Mouse (Mus musculus) ES-CJ7 (cell line): ENCODE measurements around the gene Sgk1.

ENCODE experiments used
- DNase-seq: peaks from one replicate; pipeline ENCODE4 v3.0.0; 2011; ENCODE audit warnings: low read depth, low spot score

The Sgk1 gene

DNA sequence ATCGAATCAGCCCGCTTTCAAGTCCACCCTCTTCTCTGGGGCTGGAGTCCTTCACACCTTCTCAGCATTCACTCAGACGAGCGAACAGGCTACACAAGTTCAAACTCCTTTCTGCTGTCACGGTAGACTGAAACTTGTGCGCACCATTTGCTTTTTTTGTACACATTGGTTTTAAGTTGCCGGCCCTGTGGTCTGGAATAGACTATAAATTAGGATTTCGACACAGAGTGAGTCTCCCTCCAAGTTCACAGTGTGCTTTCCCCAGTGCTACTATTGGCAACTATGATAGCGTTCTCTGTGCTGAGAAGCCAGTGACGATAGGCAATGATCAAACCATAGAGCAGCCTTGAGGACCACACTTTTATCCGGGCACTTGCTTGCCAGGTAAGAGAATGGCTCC lies 91.7 kb downstream of the Sgk1 start:
- DNase-seq, result no peak

DNA sequence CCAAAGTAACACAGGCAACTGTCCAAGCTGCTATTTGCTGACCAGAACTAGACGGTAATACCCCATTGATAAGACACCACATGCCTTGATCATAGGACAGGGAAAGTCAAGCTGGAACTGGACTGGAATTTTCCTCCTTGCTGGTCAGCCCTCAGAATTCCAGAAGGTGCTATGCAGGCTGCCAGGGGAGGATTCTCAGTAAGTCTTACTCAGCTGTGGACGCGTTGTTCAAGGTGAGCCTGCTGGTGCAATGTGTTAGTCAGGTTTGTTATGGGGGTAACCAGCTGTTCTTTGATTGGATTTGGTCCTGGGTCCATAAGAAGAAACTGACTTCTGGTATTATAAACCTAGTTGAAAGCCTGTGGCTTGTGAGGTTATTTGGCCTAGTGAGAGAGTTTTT lies 92.8 kb downstream of the Sgk1 start:
- no peak for DNase-seq

DNA sequence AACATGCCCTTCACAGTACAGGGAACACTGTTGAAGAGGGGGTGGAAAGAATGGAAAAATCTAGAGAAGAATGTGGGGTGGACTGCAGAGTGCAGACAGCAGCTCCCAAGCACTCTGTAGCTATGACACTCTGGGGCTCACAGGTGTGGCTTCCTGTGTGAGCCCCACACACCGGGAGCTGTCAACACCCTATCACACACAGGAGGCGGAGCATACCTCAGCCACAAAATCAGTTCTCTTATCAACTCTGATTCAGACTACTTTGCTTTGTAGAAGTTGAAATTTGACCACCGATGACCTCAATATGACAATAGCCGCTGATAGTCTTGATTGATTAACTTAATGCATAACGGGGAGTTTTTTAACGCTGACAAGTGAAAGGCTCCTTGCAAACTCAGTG lies 93.4 kb downstream of the Sgk1 start:
- no peak for DNase-seq

DNA sequence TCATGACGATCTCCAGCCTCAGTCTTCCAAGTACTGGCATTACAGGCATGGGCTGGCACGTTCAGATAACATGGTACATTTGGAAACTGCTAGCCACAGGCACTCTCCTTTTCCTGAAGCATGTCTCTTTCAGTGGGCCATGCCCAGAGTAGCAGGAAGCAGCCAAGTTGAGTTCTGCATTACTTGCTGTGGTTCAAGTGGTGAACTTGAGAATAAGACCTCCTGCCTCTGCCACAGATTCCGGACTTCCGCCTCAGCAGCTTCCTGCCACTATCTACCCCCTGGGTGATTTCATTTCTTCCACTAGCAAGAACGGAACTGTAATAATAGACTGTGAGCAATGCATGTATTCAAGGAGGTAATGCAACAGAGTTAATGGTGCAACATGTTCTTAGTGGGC lies 94.3 kb downstream of the Sgk1 start:
- DNase-seq, result no peak

DNA sequence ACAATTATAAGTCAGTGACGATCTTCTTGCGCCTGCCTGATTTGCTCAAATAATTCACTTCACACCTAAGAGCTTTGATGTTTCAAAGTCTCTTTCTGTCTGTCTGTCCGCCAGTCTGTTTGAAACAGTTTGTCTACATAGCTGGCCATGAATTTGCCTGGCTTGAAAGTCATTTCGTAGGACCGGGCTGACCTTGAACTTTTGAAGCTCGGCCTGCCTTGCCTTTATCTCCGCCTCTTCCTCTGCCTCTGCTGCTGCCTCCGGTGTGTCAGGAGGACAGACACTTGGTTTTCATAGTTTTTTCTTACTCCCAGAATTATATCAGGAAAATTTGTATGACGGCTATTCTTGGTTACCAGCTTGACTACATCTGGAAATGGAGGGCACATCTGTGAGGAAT lies 96.4 kb downstream of the Sgk1 start:
- peak; percentile 91 for DNase-seq

DNA sequence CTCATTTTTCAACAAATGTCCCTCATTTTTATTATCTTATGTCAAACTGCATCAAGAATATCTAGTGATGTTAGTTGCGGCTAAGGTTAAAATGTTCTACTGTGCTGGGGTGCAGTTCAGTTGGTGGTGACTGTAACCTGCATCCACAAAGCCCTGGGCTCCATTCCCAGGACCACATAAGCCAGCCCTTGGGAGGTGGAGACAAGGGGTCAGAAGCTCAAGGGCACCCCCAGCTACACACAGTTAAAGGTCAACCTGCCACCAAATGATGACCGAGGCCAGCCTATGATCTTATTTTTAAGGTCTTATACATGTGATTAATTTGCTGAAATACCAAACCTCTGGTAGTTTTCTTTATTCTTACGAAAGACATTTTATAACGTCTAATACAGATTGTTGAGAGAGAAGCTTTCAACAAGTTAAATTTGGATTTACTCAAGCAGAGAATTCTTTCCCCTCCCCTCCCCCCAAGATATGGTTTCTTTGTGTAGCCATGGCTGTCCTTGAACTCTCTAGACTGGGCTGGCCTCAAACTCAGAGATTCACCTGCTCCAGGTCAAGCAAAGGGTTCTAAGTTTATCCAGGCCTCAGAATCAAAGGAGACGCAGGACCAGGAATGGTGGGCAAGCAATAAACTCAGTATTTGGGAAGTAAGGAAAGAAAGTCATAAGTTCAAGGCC lies 97.4 kb downstream of the Sgk1 start:
- peak; percentile 78 for DNase-seq

DNA sequence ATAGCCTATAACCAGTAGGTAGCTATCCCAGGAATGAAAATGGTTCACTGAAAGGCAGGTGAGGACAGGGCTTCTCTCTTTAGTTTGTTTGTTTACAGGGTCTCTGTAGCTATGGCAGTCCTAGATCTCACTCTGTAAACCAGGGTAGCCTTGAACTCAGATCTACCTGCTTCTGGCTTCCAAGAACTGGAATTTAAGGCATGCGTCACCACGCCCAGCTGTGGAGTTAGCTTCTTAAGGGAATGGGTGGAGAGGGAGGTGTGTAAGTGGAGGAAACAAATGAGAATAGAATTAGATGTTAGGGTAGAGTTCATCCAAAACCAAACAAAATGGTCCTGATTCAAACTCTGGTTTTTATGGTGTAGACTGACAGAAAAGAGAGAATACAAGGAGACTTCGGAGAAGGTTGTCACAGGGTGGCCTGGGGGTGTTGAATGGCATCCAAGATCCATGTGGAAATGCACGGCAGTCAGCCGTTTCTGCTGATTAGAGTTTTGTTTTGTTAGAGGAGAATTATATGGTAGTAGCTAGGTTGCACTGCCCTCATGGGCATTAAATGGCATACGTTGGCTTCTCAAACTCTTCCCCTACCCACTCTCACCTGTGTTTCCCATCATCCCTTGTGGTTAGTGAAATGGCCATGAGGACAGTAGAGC lies 98.9 kb downstream of the Sgk1 start:
- peak; percentile 97 for DNase-seq

DNA sequence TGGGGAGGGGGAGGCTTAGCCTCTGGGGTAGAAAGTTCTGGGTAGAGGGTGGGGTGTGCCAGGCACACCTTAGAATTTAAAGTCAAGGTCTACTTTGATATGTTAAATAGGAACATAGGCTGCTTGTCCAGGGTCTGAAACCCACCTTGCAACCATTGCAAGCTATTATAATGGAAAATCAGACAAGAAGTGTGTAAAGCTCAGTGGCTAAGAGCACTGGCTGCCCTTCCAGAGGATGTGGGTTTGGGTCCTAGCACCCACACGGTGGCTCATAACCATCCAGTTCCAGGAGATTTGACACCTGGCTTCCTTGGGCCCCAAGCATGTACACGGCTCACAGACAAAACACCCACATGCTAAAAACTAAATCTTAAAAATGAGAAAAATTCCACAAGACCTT lies 100.3 kb downstream of the Sgk1 start:
- peak; percentile 87 for DNase-seq

DNA sequence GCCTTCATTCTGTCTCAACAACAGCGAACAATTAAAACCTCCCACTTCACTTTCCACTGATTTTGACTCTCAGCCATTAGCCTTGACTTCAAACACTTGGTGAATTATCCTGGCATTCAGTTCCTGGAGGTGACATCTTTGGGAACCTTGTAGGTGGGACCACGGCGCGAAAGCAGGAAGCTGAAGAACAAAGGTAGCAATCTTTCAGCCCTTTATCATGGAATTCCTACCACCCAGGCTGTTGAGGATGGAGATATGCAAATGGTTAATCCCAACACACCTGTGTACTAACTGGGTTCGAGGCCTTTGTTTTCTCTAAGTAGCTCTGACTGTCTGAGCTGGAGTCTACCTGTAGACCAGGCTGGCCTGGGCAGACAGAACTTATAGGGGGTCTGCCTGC lies 106.5 kb downstream of the Sgk1 start:
- peak; percentile 96 for DNase-seq

DNA sequence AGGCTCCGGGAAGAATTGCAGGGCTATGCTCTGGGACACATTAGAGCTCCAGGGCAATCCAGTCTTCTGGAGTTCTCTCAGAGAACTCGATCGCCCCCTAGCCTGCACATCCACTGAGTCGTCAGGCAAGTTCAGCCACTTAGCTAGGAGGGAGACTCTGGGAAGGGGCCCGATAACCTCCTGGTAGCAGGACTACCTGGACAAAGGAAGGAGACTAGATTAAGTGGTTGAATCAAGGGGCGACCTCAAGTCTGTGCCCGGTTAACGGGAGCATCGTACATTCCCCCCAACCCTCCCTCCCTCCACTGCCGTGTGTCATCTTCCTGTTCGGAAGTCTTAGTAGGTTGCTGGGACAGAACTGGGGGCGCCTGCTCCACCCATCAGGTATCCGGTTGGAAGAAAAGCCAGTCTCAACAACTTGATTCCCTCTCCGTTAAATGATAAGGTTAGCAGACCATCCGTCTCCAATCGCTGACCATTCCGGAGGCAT lies 109.4 kb downstream of the Sgk1 start:
- peak; percentile 94 for DNase-seq

DNA sequence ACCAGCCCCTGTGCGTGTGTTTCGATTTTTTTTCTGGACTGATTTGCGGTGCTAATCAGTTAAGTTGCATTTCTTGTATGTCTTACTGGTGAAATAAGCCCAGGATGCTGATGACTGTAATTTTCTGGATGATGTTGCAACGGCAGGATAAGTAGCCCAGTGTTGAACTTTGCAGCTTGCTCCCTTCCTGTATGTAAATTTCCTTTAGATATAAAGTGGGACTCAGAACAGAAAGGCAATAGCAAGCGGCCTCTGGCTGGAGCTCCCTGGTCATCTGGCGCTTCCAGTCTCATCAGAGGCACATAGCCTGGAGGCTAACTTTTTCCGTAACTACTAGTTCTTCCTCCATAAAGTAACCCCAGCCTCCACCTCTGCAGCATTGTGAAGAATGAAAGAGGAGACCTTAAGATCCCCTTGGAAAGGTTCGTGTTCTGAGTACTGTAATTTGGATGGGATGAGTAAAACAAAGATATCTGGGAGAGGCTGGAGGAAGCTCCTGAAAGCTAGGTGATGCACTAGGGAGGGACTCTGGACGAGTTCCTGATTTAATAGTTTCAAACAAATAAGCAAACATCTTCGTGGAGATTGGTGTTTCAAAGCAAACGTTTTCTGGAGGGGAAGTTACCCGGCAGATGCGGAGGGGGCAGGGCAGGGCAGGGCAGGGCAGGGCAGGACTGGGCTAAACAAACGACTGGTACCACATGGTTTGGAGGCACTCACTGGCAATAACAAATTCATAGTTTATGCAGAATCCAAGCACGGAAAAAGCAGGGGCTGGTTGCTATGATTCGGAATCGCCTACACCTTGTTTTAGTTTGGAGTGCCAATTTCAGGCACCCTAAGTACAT lies 110.2 kb downstream of the Sgk1 start:
- peak; percentile 45 for DNase-seq

DNA sequence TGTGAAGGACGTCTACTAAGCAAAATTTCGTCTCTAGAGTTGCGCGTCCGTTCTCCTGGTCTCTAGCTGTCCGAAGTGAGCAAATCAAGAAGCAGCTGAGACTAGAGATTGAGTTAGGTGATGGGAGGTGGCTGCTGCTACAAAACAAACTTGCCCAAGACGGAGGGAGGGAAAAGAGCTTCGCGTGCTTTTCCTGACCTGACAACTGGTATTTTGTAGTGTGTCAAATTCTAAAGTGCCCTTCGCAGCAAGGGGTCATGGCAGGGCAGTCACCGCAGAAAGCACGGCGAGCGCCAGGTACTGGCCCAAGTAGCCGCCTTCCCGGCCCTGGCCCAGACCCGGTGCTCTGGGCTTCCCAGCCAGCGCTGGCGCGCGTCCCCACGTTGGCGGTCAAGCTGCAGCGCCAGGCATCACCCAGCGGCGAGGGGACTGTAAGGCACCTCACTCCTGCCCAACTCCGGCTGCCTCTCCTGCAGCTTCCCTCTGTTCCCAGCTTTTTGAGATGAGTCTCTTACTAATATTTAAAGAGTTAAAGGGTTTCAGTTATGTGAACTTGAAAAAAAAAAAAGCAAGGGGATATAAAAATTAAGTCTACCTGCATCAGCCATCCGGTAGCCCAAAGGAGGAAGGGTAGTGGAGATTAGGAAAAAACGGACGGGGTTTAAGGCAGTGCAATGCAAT lies 111.0 kb downstream of the Sgk1 start:
- DNase-seq, result peak; percentile 62

DNA sequence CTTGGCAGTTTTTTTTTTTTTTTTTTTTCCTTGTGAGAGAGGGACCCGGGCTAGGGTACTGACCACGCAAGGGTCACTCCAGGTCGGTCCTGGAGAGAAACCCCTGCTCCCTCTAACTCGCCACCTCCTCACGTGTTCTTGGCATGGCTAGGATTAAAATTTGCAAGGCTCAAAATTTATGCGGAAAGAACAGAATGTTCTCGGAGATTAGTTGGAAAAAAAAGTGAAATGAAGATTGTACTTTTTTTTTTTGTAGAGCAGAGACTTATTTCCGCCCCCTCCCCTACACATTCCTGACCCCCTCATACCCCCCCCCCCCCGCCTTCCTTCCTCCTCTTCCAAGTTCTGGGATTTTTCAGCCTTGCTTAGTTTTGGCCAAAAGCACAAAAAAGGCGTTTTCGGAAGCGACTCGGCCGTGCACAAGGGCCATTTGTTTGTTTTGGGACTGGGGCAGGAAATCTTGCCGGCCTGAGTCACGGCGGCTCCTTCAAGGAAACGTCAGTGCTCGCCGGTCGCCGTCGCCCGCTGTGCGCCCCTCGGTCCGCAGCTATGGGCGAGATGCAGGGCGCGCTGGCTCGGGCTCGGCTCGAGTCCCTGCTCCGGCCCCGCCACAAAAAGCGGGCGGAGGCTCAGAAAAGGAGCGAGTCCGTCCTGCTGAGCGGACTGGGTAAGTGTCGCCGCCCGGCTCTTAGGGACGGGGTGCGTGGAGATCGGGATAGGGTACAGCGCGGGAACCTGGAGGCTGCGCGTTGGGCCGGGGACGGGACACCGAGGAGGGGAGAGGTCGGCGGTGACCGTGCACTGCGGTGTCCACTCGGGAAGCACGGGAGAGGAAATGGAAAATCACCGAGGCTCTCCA lies 111.8 kb downstream of the Sgk1 start:
- DNase-seq, result no peak

DNA sequence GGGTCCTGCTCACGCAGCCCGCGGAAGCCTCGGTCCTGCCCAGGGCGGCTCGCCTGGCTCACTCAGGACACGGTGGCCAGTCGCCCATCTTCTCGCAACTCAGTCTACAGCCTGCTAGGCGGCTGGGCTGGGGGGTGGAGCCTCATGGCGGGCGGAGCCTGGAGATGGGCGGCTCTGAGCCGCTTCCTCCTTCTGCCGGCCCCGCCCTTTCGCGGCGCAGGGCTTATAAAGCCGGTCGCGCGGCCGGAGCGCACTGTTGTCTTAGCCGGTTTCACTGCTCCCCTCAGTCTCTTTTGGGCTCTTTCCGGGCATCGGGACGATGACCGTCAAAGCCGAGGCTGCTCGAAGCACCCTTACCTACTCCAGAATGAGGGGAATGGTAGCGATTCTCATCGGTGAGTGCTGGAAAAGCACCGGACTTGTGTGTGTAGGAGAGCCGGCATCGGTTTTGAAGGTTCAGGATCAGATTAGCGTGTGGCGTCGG lies 112.5 kb downstream of the Sgk1 start:
- peak; percentile 91 for DNase-seq

DNA sequence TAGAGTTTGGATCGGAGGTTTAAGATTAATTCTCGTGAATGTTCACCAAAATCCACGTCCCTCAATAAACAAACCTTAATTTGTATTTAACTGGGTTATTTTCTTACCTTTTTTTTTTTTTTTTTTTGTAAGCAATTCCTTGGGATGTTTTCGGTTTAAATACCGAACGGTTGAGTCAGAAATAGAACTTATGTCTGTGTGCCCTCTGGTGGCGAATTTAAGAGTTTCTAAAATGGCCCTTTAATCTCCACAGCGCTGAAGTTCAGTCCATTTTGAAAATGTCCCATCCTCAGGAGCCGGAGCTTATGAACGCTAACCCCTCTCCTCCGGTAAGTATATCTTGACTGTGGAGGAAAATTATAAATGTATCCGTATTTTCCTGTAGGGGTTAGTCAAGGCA lies 113.2 kb downstream of the Sgk1 start:
- peak; percentile 76 for DNase-seq

DNA sequence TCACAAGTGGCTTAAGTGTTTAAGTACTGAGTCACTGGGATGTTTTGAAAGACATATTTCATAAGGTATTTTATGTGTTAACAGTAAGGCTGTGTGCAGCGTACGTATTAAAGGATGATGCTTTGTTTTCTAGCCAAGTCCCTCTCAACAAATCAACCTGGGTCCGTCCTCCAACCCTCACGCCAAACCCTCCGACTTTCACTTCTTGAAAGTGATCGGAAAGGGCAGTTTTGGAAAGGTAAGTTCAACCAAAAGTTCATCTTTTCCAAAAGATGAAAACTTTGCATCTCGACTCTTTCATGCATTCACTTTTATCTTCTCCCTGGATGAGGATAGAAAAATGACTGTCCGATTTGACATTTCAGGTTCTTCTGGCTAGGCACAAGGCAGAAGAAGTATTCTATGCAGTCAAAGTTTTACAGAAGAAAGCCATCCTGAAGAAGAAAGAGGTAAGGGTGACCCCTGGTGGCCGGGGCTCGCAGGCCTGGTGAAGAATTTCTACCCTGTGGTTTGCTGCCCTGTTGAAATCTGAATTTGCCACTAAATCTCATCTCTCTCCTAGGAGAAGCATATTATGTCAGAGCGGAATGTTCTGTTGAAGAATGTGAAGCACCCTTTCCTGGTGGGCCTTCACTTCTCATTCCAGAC lies 113.8 kb downstream of the Sgk1 start:
- DNase-seq, result peak; percentile 62

DNA sequence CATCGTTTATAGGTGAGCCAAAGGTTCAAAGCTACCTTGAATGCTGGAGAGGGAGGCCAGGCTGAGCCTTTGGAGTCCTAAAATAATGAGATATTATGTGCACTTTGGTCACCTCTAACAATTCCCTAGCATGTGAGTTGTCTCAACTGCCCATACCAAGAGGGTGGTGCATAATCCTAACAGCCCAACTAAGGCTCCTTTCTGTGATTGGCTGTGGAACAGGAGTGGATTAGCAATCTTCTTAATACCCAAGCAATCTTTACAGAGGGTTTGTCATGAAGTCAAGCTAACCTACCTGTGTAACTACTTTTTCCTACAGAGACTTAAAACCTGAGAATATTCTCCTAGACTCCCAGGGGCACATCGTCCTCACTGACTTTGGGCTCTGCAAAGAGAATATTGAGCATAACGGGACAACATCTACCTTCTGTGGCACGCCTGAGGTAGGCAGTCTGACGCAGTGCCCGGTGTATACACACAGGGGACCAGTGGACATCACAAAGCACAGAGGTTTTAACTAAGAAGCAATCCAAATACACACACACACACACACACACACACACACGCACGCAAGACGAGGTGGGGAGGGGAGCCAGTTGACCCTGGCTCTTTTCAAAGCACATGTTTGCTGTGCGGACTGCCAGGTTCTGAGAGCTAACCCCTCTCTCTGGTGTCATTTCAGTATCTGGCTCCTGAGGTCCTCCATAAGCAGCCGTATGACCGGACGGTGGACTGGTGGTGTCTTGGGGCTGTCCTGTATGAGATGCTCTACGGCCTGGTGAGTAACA lies 114.9 kb downstream of the Sgk1 start:
- DNase-seq, result no peak

DNA sequence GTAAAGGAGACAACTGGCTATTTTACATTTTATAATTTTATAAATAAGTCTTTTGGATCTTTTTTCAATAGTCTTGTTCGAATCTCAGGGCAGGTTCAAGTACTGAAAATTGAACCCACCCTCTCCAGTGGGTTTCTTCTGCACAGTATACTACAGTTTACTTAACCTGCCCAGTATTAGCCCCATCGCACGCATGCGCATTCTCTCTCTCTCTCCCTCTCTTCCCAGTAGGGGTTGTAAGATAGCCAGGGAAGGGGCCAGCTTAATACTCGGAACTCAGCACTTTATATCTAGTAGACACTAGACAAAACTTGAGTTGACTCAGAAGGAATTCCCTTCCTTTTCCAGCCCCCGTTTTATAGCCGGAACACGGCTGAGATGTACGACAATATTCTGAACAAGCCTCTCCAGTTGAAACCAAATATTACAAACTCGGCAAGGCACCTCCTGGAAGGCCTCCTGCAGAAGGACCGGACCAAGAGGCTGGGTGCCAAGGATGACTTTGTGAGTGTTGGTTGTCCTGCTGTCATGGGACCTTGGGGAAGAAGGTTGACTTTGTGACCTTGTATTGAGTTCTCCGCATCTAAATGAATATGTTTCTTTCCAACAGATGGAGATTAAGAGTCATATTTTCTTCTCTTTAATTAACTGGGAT lies 115.7 kb downstream of the Sgk1 start:
- DNase-seq, result no peak
